Mouse (Mus musculus) forebrain, embryonic 16.5 days (tissue): ENCODE measurements around the gene Dlgap1. TPM values are rescaled to one million over a fixed set of nuclear protein-coding genes. Genes with fewer than 3 reads are reported as not detected.
"Not testable (repeated sequence)": the region's sequence is repeated elsewhere in the genome, so short reads cannot be mapped to it uniquely, and the experiment has no call there.

ENCODE experiments used
- ATAC-seq: fragments of 200-750 bp; cut with Nextera tagmentation; 2 replicates; pipeline ENCODE4 v1.8.0; 2017; ENCODE audit warnings: mild to moderate bottlenecking, moderate library complexity
- H3K27ac ChIP-seq: fragments of 300-500 bp; sonication (generic); 2 replicates; pipeline ENCODE4 v1.5.1; 2014; ENCODE audit warnings: low read length, control low read depth
- H3K27me3 ChIP-seq: fragments of 300-500 bp; sonication (generic); replicated peaks from 2 replicates; pipeline ENCODE4 v1.6.1; 2014; ENCODE audit warnings: low read length; ENCODE audit not compliant: control insufficient read depth, insufficient read depth
- H3K36me3 ChIP-seq: fragments of 300-500 bp; sonication (generic); 2 replicates; pipeline ENCODE4 v1.6.1; 2014; ENCODE audit not compliant: control insufficient read depth, insufficient read depth
- H3K4me1 ChIP-seq: fragments of 300-500 bp; sonication (generic); replicated peaks from 2 replicates; pipeline ENCODE4 v1.6.1; 2014; ENCODE audit warnings: low read length; ENCODE audit not compliant: control insufficient read depth, insufficient read depth
- H3K4me2 ChIP-seq: fragments of 300-500 bp; sonication (generic); 2 replicates; pipeline ENCODE4 v1.6.1; 2014; ENCODE audit warnings: mild to moderate bottlenecking, low read length, control low read depth
- H3K4me3 ChIP-seq: fragments of 300-500 bp; sonication (generic); replicated peaks from 2 replicates; pipeline ENCODE4 v1.5.1; 2014; ENCODE audit warnings: mild to moderate bottlenecking, low read length, control low read depth
- H3K9ac ChIP-seq: fragments of 300-500 bp; sonication (generic); replicated peaks from 2 replicates; pipeline ENCODE4 v1.6.1; 2014; ENCODE audit warnings: low read depth, low read length, control low read depth
- H3K9me3 ChIP-seq: fragments of 300-500 bp; sonication (generic); 2 replicates; pipeline ENCODE4 v1.6.1; 2016; ENCODE audit warnings: low read length; ENCODE audit not compliant: control insufficient read depth
- WGBS: fragments of 180-500 bp; shearing (Covaris S2); extraction: QIAGEN DNeasy Blood & Tissue Kit; methylation state at CpG from one replicate; pipeline ENCODE4 v1.1.7; 2014; 5-methylcytosine and 5-hydroxymethylcytosine counted together
- polyA plus RNA-seq: library from polyadenylated mRNA; unstranded; fragments of >200 nt; fragmentation: Nextera tagmentation; extraction: Ambion mirVana; gene quantifications from 2 replicates; pipeline ENCODE4 v1.2.1, GENCODE M21; 2015

Gene Dlgap1
- polyA plus RNA-seq, 1 experiment from 2014 or later, result 47.2 TPM

DNA sequence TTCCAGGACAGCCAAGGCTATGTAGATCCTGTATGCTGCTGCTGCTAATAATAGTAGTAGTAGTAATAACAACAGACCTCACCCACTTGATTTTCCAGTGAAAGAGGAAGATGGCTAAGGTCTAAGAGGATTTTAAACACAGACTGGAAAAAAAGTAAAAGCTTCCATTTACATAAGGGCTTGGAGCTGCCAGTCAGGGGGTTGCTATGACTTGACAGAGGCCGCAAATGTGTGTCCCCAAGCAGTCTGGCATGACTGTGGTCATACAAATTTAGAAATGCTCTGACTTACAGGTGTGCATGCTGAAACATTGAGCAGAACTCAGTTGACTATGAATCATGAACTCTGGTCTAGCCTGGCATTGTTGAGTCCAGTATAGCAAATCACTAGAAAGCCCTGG lies 839.0 kb downstream of the Dlgap1 start:
- Histone ChIP-seq H3K27me3 (no peaks in the 10 kb centered on the region), H3K9ac (no peak overlapping the region), H3K27ac (no peak overlapping the region), H3K9me3 (no peaks in the 10 kb centered on the region), H3K4me2 (no peak overlapping the region), H3K4me1 (no peaks in the 10 kb centered on the region), H3K4me3 (no peak overlapping the region), H3K36me3 (no peaks in the 10 kb centered on the region)
- WGBS, result 93% methylated on average over 1 of the region's 1 CpGs
- ATAC-seq, result no peak

GRCm38 (mm10) chr17:70808837-70809236 lies 840.0 kb downstream of the Dlgap1 start:
- no peaks in the 10 kb centered on the region for H3K4me1 ChIP-seq
- WGBS, result 34% methylated on average over 14 of the region's 14 CpGs
- H3K27me3 ChIP-seq, result no peaks in the 10 kb centered on the region
- no peak for ATAC-seq
- H3K4me3 ChIP-seq, result no peak overlapping the region
- no peak overlapping the region for H3K27ac ChIP-seq
- no peak overlapping the region for H3K9ac ChIP-seq
- no peaks in the 10 kb centered on the region for H3K36me3 ChIP-seq
- no peak overlapping the region for H3K4me2 ChIP-seq
- H3K9me3 ChIP-seq, result no peaks in the 10 kb centered on the region

- 35% methylated on average over 3 of the region's 3 CpGs for WGBS
- no peak for ATAC-seq
- H3K27me3 ChIP-seq, result no peaks in the 10 kb centered on the region
- no peaks in the 10 kb centered on the region for H3K9me3 ChIP-seq
- H3K27ac ChIP-seq, result no peak overlapping the region
- H3K4me1 ChIP-seq, result no peaks in the 10 kb centered on the region
- no peaks in the 10 kb centered on the region for H3K36me3 ChIP-seq
- H3K9ac ChIP-seq, result no peak overlapping the region
- H3K4me3 ChIP-seq, result no peak overlapping the region
- no peak overlapping the region for H3K4me2 ChIP-seq
Observed at GRCm38 (mm10) chr17:70809776-70810175, 840.9 kb downstream of the Dlgap1 start.

- no peaks in the 10 kb centered on the region for H3K9me3 ChIP-seq
- no peak overlapping the region for H3K9ac ChIP-seq
- H3K4me2 ChIP-seq, result no peak overlapping the region
- ATAC-seq, result no peak
- no peak overlapping the region for H3K4me3 ChIP-seq
- WGBS, result 91% methylated on average over 5 of the region's 5 CpGs
- H3K27me3 ChIP-seq, result 0 out of 2 replicates have a peak, but pooled peaks cover 2% of the 10 kb centered on the region
- no peaks in the 10 kb centered on the region for H3K4me1 ChIP-seq
- H3K36me3 ChIP-seq, result no peaks in the 10 kb centered on the region
- no peak overlapping the region for H3K27ac ChIP-seq
Observed at GRCm38 (mm10) chr17:70810795-70811194, 841.9 kb downstream of the Dlgap1 start.

DNA sequence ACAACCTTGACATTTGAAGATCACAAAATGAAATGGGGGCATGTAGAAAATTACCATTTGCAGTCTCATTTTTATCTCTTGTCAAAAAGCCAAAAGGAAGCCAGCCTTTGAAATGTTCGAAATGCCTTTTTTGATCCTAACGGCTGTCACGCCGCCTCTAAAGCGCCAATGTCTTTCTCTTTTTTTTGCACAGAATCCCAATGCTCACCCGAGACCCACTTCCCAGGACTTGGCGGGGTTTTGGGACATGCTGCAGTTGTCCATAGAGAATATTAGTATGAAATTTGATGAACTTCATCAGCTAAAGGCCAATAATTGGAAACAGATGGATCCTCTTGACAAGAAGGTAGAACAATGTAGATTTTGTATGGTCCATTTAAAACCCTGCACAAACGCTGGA lies 846.1 kb downstream of the Dlgap1 start:
- no peak overlapping the region for H3K4me2 ChIP-seq
- 63% methylated on average over 8 of the region's 8 CpGs for WGBS

GRCm38 (mm10) chr17:70817862-70818451 lies 849.1 kb downstream of the Dlgap1 start:
- Histone ChIP-seq H3K27me3 (peaks cover 26% of the 10 kb centered on the region), H3K27ac (no peak overlapping the region), H3K36me3 (no peaks in the 10 kb centered on the region), H3K4me1 (peaks cover 6% of the 10 kb centered on the region), H3K9ac (peak overlapping the region; percentile 43), H3K4me2 (peak overlapping the region; percentile 55), H3K9me3 (no peaks in the 10 kb centered on the region), H3K4me3 (peak overlapping the region; percentile 41)
- peak; percentile 76; the same call in 1 of the 2 replicates for ATAC-seq
- 2% methylated on average over 51 of the region's 51 CpGs for WGBS

More for the DNA sequence above, 846.1 kb downstream of the Dlgap1 start:
- peaks cover 6% of the 10 kb centered on the region for H3K4me1 ChIP-seq
- no peak overlapping the region for H3K4me3 ChIP-seq
- no peaks in the 10 kb centered on the region for H3K36me3 ChIP-seq
- H3K9ac ChIP-seq, result no peak overlapping the region
- H3K27me3 ChIP-seq, result peaks cover 24% of the 10 kb centered on the region
- no peak for ATAC-seq
- no peaks in the 10 kb centered on the region for H3K9me3 ChIP-seq
- no peak overlapping the region for H3K27ac ChIP-seq

DNA sequence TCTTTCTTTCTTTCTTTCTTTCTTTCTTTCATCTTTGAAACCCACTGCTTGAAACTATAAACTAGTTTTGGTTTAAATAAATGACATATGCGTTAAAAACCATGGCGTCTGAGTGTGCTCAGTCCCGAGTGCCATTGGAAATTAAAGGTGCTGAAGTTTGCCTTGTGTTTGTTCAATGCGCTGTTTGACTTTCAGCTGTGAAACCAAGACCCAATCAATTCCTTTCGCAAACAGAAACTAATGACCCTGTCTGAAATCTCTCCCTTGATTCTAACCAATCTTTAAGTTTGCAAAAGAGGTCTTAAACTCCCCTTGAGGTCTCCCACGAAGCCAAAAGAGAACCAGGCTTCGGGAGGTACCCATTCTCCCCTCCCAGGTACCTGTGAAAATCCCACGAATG lies 854.2 kb downstream of the Dlgap1 start:
- no peak for ATAC-seq
- peaks cover 15% of the 10 kb centered on the region for H3K27me3 ChIP-seq
- H3K4me1 ChIP-seq, result peaks cover 3% of the 10 kb centered on the region
- no peaks in the 10 kb centered on the region for H3K36me3 ChIP-seq
- H3K9ac ChIP-seq, result no peak overlapping the region
- H3K27ac ChIP-seq, result no peak overlapping the region
- H3K9me3 ChIP-seq, result no peaks in the 10 kb centered on the region
- H3K4me3 ChIP-seq, result no peak overlapping the region
- no peak overlapping the region for H3K4me2 ChIP-seq
- WGBS, result 85% methylated on average over 8 of the region's 8 CpGs

GRCm38 (mm10) chr17:70826227-70826626 lies 857.4 kb downstream of the Dlgap1 start:
- H3K4me3 ChIP-seq, result no peak overlapping the region
- H3K27ac ChIP-seq, result no peak overlapping the region
- no peaks in the 10 kb centered on the region for H3K9me3 ChIP-seq
- H3K27me3 ChIP-seq, result no peaks in the 10 kb centered on the region; the same call in 1 of the 2 replicates
- H3K4me2 ChIP-seq, result no peak overlapping the region
- WGBS, result 77% methylated on average over 12 of the region's 12 CpGs
- H3K36me3 ChIP-seq, result no peaks in the 10 kb centered on the region
- ATAC-seq, result no peak
- no peaks in the 10 kb centered on the region for H3K4me1 ChIP-seq
- H3K9ac ChIP-seq, result no peak overlapping the region

DNA sequence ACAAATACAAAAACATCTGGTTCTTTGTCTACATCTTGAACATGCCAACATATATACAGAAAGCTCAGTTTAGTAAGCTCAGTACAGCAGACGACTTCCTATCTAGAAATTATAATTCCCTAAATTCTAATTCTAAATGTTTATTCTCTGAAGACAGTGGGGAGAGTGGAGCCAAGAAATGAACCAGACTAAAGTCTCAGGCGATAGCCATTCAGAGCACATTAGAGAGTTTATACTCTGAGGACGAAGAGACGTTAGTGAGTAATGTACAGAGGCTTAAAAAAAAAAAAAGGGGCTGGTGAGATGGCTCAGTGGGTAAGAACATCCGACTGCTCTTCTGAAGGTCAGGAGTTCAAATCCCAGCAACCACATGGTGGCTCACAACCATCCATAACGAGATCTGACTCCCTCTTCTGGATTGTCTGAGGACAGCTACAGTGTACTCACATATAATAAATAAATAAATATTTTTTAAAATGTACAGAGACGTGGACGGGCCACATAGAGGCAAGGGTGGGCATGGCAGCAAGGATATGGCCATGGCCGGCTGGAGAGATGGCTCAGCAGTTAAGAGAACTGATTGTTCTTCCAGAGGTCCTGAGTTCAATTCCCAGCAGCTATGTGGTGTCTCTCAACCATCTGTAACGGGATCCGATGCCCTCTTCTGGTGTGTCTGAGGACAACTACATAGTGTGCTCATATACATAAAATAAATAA lies 858.7 kb downstream of the Dlgap1 start:
- not testable (repeated sequence) for H3K4me1 ChIP-seq, H3K27me3 ChIP-seq, H3K36me3 ChIP-seq, H3K27ac ChIP-seq, H3K4me3 ChIP-seq, H3K4me2 ChIP-seq, H3K9ac ChIP-seq, H3K9me3 ChIP-seq, ATAC-seq
- WGBS, result 87% methylated on average over 11 of the region's 11 CpGs
